Mouse (Mus musculus): ENCODE measurements at regions not wholly inside any gene's neighbourhood (a gene's known extent, or its start where the extent isn't known, plus 50 kb on each side); places are given as distances from the start of the nearest gene placed in this dataset.

GRCm38 (mm10) chr2:143305747-143306570 is 227.7 kb downstream of the Otor start:
- no peak for DNase-seq

- no peak for DNase-seq
Observed at GRCm38 (mm10) chr2:143306571-143306925, 228.3 kb downstream of the Otor start.

GRCm38 (mm10) chr2:143325486-143325885 is 220.5 kb upstream of the Pcsk2 start:
- DNase-seq: no peak

GRCm38 (mm10) chr2:143332071-143332470 is 213.9 kb upstream of the Pcsk2 start:
- DNase-seq: no peak

GRCm38 (mm10) chr2:143340364-143340763 is 205.6 kb upstream of the Pcsk2 start:
- no peak for DNase-seq

- no peak for DNase-seq
Observed at GRCm38 (mm10) chr2:143364193-143364592, 181.8 kb upstream of the Pcsk2 start.

- no peak for DNase-seq
Observed at GRCm38 (mm10) chr2:143365976-143366375, 180.0 kb upstream of the Pcsk2 start.

Measured in cerebellum, adult 11 months (tissue).